Mouse (Mus musculus): ENCODE data around the gene Usp39.

Gene Usp39

GRCm38 (mm10) chr6:72352636-72353405 is 7.8 kb upstream of the Usp39 start:
- in situ Hi-C loops (cut with MboI, MseI): no loop called here

GRCm38 (mm10) chr6:72350214-72350613 is 5.2 kb upstream of the Usp39 start:
- in situ Hi-C loops (cut with MboI, MseI): no loop called here

- in situ Hi-C loops (cut with MboI, MseI): no loop called here
Measured at GRCm38 (mm10) chr6:72348411-72348810, 3.4 kb upstream of the Usp39 start.

GRCm38 (mm10) chr6:72347166-72347941 is 2.4 kb upstream of the Usp39 start, which contains the start of gene 0610030E20Rik:
Gene 0610030E20Rik, plus strand, starts transcription at chr6:72347317.
- in situ Hi-C loops (cut with MboI, MseI): no loop called here

GRCm38 (mm10) chr6:72346261-72346660 is 1.3 kb upstream of the Usp39 start:
- in situ Hi-C loops (cut with MboI, MseI): no loop called here

- in situ Hi-C loops (cut with MboI, MseI): no loop called here
Measured at GRCm38 (mm10) chr6:72345633-72346032, 649 bp upstream of the Usp39 start.

- in situ Hi-C loops (cut with MboI, MseI): no loop called here
Measured at GRCm38 (mm10) chr6:72344396-72345073, 449 bp downstream of the Usp39 start.

- in situ Hi-C loops (cut with MboI, MseI): no loop called here
Measured at GRCm38 (mm10) chr6:72340481-72340880, 4.5 kb downstream of the Usp39 start.

GRCm38 (mm10) chr6:72333111-72333510 is 11.9 kb downstream of the Usp39 start:
- in situ Hi-C loops (cut with MboI, MseI): loop anchor here (5.0 kb wide), 1 partner anchor 721 kb away; no protein-coding TSS in a partner anchor

GRCm38 (mm10) chr6:72330133-72330532 is 14.9 kb downstream of the Usp39 start:
- in situ Hi-C loops (cut with MboI, MseI): loop anchor here (5.0 kb wide), 1 partner anchor 718 kb away; no protein-coding TSS in a partner anchor

- in situ Hi-C loops (cut with MboI, MseI): loop anchor here (5.0 to 10.0 kb wide), 2 partner anchors 444 to 737 kb away; no protein-coding TSS in a partner anchor
Measured at GRCm38 (mm10) chr6:72329019-72329418, 16.0 kb downstream of the Usp39 start.

GRCm38 (mm10) chr6:72326274-72326673 is 18.7 kb downstream of the Usp39 start:
- in situ Hi-C loops (cut with MboI, MseI): loop anchor here (5.0 to 10.0 kb wide), 2 partner anchors 441 to 734 kb away; no protein-coding TSS in a partner anchor

GRCm38 (mm10) chr6:72323786-72324508 is 21.0 kb downstream of the Usp39 start:
- in situ Hi-C loops (cut with MboI, MseI): loop anchor here (5.0 to 10.0 kb wide), 2 partner anchors 37 to 439 kb away; no protein-coding TSS in a partner anchor

- in situ Hi-C loops (cut with MboI, MseI): loop anchor here (5.0 to 10.0 kb wide), 2 partner anchors 36 to 438 kb away; no protein-coding TSS in a partner anchor
Measured at GRCm38 (mm10) chr6:72322936-72323335, 22.0 kb downstream of the Usp39 start.

GRCm38 (mm10) chr6:72319019-72319418 is 26.0 kb downstream of the Usp39 start:
- in situ Hi-C loops (cut with MboI, MseI): no loop called here

GRCm38 (mm10) chr6:72318440-72318839 is 26.5 kb downstream of the Usp39 start:
- in situ Hi-C loops (cut with MboI, MseI): no loop called here

- in situ Hi-C loops (cut with MboI, MseI): no loop called here
Measured at GRCm38 (mm10) chr6:72316044-72316443, 28.9 kb downstream of the Usp39 start.

GRCm38 (mm10) chr6:72315384-72315783 is 29.6 kb downstream of the Usp39 start:
- in situ Hi-C loops (cut with MboI, MseI): no loop called here

- in situ Hi-C loops (cut with MboI, MseI): no loop called here
Measured at GRCm38 (mm10) chr6:72313124-72313867, 31.7 kb downstream of the Usp39 start.

- in situ Hi-C loops (cut with MboI, MseI): no loop called here
Measured at GRCm38 (mm10) chr6:72312198-72312597, 32.8 kb downstream of the Usp39 start.
